In genomic region chr10:99083431-99084003, GRCm38 (mm10) we compare ENCODE assay signal across 11 mouse cellular contexts. TPM values are rescaled to one million over a fixed set of nuclear protein-coding genes. Genes with fewer than 3 reads are reported as not detected.
A peak's percentile ranks its signal among the peaks of the same experiment; 100 is the strongest.
DNase-seq lines count a peak whose midpoint lies in the region; ATAC-seq and TF ChIP-seq lines count a peak whose summit lies in the region.
"Had no signal": no experiment of that assay in that cellular context is flagged by ENCODE, and none has a peak within 500 bp of the region (broad histone marks: within the 10 kb centered on the region; RNA-seq: fewer than 3 reads in every experiment).

No protein-coding gene starts in this region.

- DNase-seq in heart, postnatal 10 days: peak; percentile 49 to 50
- peak; percentile 13 for DNase-seq in right cerebral cortex, postnatal 14 days
- DNase-seq in right cerebral cortex, postnatal 36 days (ENCODE audit: low spot score in 2 of 2): no peak
- peak; percentile 47 for DNase-seq in lung, postnatal 36 days

- no peaks in the 10 kb centered on the region for H3K36me3 ChIP-seq in heart, embryonic 11.5 days (ENCODE audit: control insufficient read depth, insufficient read depth, low read length)
- H3K36me3 ChIP-seq: G1E; lung, embryonic 15.5 days had no signal

- WGBS in heart, embryonic 11.5 days (ENCODE audit: insufficient replicate concordance): 80% methylated on average over 14 of the region's 14 CpGs

- peaks cover 4% of the 10 kb centered on the region; the same call in 1 of the 2 replicates for H3K4me1 ChIP-seq in heart, embryonic 11.5 days (ENCODE audit: control insufficient read depth, insufficient read depth, low read length)
- peaks cover 6% of the 10 kb centered on the region for H3K4me1 ChIP-seq in embryonic fibroblast, embryonic 13.5 days (ENCODE audit: control insufficient read depth, insufficient read depth, low read length)
- H3K4me1 ChIP-seq: lung, embryonic 15.5 days had no signal

- H3K4me3 ChIP-seq in heart, embryonic 11.5 days (ENCODE audit: low read depth, low read length): no peak overlapping the region
- H3K4me3 ChIP-seq in embryonic fibroblast, embryonic 13.5 days (ENCODE audit: insufficient read depth, low read length): no peak overlapping the region
- H3K4me3 ChIP-seq: lung, embryonic 15.5 days had no signal

- TF ChIP-seq POLR2A in embryonic fibroblast, embryonic 13.5 days (IDR thresholded peaks at IDR 0.05; ENCODE audit: low read depth, low read length): no peak

- H3K27me3 ChIP-seq in heart, embryonic 11.5 days (ENCODE audit: control insufficient read depth, insufficient read depth, low read length): no peaks in the 10 kb centered on the region
- H3K27me3 ChIP-seq: lung, embryonic 15.5 days had no signal

- H3K27ac ChIP-seq in heart, embryonic 11.5 days (ENCODE audit: low read depth, low read length): no peak overlapping the region
- peak overlapping the region; percentile 72 for H3K27ac ChIP-seq in embryonic fibroblast, embryonic 13.5 days (ENCODE audit: insufficient read depth, low read length)
- H3K27ac ChIP-seq: lung, embryonic 15.5 days had no signal

- H3K9ac ChIP-seq in heart, embryonic 11.5 days (ENCODE audit: low read depth, low read length): no peak overlapping the region
- H3K9ac ChIP-seq: lung, embryonic 15.5 days had no signal

- ATAC-seq in heart, embryonic 11.5 days (replicated peaks; ENCODE audit: insufficient number of reproducible peaks, low FRiP score, low TSS enrichment): no peak
- ATAC-seq in inflammation-experienced regulatory T-cells, adult 6 months: no peak

- H3K9me3 ChIP-seq in heart, embryonic 11.5 days (replicated peaks; ENCODE audit: control insufficient read depth, low read length): no peaks in the 10 kb centered on the region
- H3K9me3 ChIP-seq: G1E; lung, embryonic 15.5 days had no signal

- TF ChIP-seq CTCF in embryonic fibroblast, embryonic 13.5 days (IDR thresholded peaks at IDR 0.05; ENCODE audit: borderline replicate concordance, insufficient read depth, low read length): no peak

- no peak overlapping the region for H3K4me2 ChIP-seq in heart, embryonic 11.5 days
- H3K4me2 ChIP-seq: lung, embryonic 15.5 days had no signal

- intact Hi-C loops in heart, postnatal 10 days (cut with DNase I): loop anchor here (2.0 to 10.0 kb wide), 4 partner anchors 169 to 1709 kb away; partner anchors contain the start of gene Atp2b1

RNA-seq across cellular contexts. Expression of gene Poc1b, which starts 23.3 kb away (rescaled TPM):
- total RNA-seq in heart, postnatal 10 days (2021): 10 to 100 TPM; 10.5 to 12.1 TPM
- 10.3 and 14.2 TPM in 2 replicates for polyA plus RNA-seq in heart, embryonic 11.5 days (2014; fragmentation: Nextera tagmentation; extraction: Ambion mirVana)
- polyA plus RNA-seq in embryonic fibroblast, embryonic 13.5 days (2011; ENCODE audit: insufficient read length, low read depth, missing spikeins): 12.5 and 21.9 TPM in 2 replicates
- 10 to 100 TPM in 1 of 3 experiments, 1 to 10 TPM in 2; 6.8 to 10.9 (median 7.9) TPM for polyA plus RNA-seq in inflammation-experienced regulatory T-cells, adult 6 months (2017; shearing (Covaris generic))

RNA-seq across cellular contexts. Expression of gene Galnt4, which starts 24.4 kb away (rescaled TPM):
- 1 to 10 TPM; 4.9 to 6.1 TPM for total RNA-seq in heart, postnatal 10 days (2021)
- polyA plus RNA-seq in heart, embryonic 11.5 days (2014; fragmentation: Nextera tagmentation; extraction: Ambion mirVana): 6.2 and 7.7 TPM in 2 replicates
- polyA plus RNA-seq in embryonic fibroblast, embryonic 13.5 days (2011; ENCODE audit: insufficient read length, low read depth, missing spikeins): 12.8 and 15.5 TPM in 2 replicates
- polyA plus RNA-seq in inflammation-experienced regulatory T-cells, adult 6 months (2017; shearing (Covaris generic)): 1 to 10 TPM; 2.6 to 3.4 (median 3.4) TPM

RNA-seq across cellular contexts. Expression of gene Phxr2, which starts 42.6 kb away (rescaled TPM):
- total RNA-seq in heart, postnatal 10 days (2021): not detected
- polyA plus RNA-seq in heart, embryonic 11.5 days (2014; fragmentation: Nextera tagmentation; extraction: Ambion mirVana): not detected in 2 replicates
- polyA plus RNA-seq in embryonic fibroblast, embryonic 13.5 days (2011; ENCODE audit: insufficient read length, low read depth, missing spikeins): not detected in 2 replicates
- not detected for polyA plus RNA-seq in inflammation-experienced regulatory T-cells, adult 6 months (2017; shearing (Covaris generic))
- total RNA-seq: G1E; hematopoietic stem cell, adult 5-6 weeks had no signal
- polyA plus RNA-seq: G1E; lung, embryonic 15.5 days; spleen, adult 2 months had no signal

Comparison
In these comparisons a context has a peak if more than half of its experiments do, and no peak if none do; other contexts are left out.
1. DNase-seq: peak in heart, postnatal 10 days (2 of 2), right cerebral cortex, postnatal 14 days (single experiment) and lung, postnatal 36 days (single experiment); none in right cerebral cortex, postnatal 36 days (0 of 2).